Mouse (Mus musculus) A20 (cell line): ENCODE measurements around the gene Tmc5.

ENCODE experiments used
- DNase-seq: peaks from one replicate; pipeline ENCODE4 v3.0.0-alpha.2; 2011; ENCODE audit warnings: low read depth, low spot score

Tmc5 gene

DNA sequence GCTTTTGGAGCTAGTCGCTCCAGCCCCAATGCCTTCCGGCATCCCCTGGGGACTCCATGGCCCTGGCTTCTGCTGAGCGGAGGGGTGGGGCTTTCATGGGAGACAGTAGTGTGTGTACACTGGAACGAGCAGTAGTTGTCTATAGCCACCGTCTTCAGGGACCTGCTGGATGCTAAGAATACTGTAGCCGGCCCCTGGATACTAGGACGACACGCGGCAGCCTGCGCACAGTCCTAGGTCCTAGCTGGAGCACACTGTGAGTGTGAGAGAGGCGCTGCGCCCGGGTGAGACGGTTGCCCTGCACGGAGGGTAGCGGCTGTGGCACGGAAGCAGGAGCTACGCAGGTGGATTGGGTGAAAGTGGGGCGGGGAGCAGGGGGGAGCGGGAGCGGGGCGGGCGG lies at the start of gene Tmc5:
Gene Tmc5, plus strand, starts transcription at position 97 of the 400 bp plus-strand sequence.
- no peak for DNase-seq

DNA sequence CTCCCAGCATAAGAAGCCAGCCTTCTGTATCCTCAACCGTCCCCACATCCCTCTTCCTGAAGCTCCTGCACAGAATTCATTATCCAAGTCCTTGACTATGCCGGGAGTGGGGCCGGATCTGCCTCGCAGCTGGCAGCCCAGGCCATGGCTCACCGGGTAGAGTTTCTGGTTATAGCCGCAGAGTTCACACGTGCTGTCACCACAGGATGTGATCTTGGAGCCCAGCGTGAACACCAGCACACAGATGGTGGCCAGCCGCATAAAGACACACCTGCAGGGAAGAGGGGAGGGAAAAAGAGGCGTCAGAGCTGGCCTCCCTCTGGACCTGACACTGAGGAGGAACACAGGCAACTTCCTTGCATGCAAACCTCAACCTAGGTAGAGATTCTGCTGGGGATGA lies 49.6 kb upstream of the Tmc5 start:
- DNase-seq = no peak

DNA sequence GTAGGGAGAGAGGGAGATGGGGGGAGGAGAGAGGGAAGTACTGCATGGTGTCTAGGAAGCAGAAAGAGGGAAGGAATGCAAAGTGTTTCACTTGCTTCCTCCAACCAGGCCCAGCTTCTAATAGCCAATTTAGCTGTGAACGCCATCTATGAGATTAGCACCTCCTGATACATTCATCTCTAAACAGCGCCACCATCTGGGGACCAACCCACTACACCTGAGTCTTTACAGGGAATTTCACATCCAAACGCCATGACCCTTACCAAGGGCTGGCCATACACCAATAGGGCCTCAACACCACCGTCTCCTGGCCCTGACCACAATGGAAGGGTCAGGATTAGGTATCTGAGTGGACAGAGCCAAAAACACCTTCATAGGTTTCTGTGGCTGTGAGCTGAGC lies 43.2 kb upstream of the Tmc5 start:
- peak; percentile 27 for DNase-seq

DNA sequence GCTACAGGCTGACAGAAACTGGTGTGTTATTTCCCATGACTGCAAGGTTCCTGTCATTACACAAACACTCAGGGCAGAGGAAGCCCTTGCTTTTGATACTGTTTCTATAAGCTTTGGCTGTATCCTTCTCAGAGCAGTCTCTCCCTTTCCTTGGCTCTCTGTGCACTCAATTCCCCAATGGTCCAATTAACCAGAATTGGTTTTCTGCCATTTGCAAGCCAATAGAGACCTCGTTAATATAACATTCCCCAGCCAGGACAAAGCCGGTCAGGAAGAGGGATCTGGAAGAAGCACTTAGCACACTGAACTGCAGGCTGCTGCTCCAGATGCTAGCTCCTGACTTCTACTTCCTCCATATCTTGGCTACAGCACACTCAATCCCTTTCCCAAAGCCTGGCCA lies 42.8 kb upstream of the Tmc5 start:
- DNase-seq = no peak

DNA sequence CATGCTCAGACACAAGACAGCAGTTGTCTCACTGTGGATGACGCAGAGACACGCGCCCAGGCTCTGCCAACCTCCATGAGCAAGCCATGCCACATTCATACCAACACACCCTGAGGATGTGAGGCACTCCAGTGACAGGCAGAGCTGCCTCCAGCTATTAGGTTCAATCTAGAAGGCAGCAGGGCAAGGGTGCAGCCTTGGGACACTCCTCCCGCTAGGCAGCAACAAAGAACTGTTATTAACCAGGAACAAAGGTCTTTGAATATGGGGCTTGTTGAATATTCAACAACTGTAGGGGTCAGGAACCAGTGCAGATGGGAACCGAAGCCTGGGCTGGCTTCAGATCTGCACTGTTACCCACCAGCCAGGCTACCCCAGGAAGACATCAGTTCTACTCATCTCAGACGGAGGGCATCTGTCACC lies 28.0 kb upstream of the Tmc5 start:
- DNase-seq = no peak

DNA sequence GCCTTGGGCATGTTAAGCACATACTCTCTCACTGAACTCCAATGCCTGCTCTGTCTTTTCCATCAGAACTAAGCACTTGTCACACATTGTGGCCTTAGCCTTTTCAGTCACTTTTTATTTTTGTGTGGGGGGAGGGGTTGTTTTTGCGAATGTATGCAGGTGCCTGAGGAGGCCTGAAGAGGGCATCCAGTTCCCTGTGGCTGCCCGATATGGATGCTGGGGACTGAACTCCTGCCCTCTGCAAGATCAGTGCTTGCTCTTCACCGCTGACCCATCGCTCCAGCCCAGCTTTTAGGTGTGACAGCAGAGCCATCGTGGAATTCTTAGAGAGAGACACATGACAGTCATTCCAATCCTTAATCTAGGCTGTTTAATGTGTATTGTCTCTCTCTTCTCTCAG lies 25.7 kb upstream of the Tmc5 start:
- DNase-seq = no peak

DNA sequence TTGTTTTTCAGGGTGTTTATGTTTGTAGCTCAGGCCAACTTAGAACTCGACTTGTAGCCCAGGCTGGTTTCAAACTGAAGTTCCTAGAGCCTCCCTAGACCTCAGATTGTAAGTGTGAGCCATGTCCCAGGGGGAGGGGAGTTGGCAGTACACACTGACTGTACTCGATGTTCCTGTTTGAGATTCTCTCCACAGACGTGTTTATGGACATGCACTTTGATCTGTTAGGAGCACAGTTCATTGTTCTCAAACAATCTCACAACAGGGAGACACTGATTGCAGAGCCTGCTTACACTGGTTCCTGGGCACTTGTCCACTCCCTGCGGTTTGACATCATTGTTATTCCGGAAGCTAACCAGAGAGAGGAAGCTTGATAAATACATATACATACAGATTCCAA lies 25.1 kb upstream of the Tmc5 start:
- DNase-seq = no peak

DNA sequence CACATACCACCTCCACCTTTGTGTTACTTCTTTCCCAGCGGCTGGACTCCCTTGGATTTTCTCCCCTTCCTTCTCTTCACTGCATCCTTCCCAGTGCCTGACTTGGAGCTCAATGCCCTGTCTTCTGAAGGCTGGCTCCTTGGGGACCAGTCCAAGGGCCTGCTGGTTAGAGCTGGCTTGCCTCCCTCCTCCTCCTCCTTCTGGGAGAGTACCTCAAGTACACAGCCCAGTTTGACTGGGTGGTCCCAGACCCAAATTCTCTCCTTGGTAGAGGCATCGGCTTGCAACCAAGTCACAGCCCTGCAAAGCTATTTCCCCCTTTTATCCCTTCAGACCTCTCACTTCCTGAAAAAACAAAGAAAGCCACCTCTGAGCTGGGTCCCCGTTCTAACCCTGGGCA lies 18.8 kb upstream of the Tmc5 start:
- DNase-seq = no peak

DNA sequence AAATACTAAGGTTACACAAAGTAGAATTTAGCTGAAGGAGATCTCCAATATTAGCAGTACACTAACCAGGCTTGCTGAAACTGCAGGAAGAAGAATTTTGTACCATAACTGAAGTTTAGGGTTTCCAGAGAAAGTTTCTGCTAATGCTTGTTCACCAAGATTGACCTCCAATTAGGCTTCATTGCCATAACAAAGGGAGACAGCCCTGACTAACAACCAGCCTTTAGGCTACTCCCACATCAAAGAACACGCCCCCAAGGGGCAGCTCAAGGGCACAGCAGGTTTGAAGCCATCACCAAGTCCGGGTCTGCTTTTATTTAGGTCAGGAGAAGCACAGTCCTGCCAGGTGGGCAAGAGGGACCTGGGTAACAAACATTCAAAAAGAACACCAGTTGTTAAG lies 17.2 kb upstream of the Tmc5 start:
- no peak for DNase-seq

DNA sequence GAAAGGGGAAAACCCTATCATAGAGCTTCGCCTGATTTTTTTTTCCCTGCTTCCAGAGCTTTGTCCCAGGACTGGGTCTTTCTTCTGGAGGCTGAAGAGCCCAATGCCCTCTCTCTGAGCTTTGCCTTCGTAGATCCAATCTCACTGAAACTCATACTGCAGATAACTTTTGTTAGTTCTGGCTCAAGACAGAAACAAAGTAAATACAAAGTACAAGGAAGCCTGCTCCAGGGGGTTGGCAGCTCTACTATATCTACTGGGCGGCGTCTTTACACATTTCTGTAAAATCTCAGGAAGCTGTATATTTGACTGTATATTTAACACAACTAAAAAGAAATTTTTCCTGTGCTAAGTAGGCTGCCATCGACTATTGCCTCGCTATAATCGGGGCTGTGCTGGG lies 13.3 kb upstream of the Tmc5 start:
- DNase-seq = no peak

DNA sequence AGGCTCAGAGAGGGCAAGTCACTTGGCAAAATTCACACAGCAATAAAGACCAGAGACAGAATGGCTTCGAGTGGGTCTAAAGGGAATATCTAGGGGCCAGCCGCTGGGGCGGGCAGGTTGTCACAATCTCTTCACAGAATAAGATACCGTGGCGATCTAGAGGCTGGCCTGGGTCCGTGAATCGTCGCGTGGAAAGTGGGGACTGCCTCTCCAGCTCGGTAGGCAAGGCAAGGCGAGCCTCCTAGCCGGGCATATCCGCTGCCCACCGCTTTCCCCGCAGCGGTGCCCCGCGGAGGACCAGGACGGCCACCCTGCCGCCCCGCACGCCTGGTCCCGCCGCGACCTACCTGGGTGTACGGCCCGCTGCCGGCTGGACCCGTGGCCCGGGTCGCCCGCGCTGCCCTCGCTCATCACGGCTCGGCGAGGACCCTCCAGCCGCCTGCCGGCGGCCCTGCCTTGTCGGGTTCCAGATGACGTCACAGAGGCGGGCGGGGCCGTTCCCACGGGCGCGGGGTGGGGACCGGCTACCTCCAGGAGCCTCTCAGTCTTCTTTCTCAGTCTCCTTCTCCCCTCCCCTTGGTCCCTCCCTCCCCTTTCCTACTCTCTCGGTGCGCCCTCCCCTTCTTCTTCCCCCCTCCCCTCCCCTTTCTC lies 12.7 kb upstream of the Tmc5 start, which contains the start of gene Tmc7:
Gene Tmc7, minus strand, starts transcription at position 480 of the 651 bp plus-strand sequence.
- DNase-seq = no peak

DNA sequence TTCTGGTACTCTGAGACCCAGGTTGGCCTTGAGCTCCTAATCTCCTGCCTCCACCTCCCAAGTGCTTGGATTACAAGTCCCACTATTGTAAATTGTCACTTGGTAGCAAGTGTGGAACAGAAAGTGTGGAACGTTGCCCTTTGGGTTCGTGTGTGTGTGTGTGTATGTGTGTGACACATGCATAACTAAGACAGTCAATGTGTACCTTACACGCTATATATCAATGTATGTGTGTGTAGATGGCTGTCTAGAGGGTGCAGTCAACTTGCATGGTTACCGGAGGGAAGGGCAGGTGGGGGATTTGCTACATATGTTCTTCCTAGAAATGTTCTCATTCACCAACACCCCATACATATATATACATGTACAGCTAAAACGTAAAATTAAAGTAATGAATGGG lies 12.2 kb upstream of the Tmc5 start:
- DNase-seq = no peak

DNA sequence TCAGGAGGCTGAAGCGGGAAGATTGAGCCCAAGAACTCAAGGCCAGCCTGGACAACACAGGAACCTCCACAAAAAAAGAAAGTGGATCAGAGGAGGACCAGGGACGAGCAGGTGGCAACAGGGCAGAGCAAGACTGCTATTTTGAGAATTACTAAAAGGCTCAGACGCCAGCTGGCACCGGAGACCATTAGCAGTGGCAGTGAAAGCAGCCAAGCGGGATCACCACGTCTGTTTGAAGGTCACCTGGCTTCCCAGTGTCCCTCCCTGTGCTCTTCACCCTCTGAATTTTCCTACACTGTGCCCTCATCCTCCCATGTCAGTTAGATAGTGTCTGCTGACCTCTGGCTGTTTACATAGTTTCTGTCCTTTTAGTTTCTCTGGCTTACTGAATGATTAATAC lies 11.2 kb upstream of the Tmc5 start:
- DNase-seq = no peak

DNA sequence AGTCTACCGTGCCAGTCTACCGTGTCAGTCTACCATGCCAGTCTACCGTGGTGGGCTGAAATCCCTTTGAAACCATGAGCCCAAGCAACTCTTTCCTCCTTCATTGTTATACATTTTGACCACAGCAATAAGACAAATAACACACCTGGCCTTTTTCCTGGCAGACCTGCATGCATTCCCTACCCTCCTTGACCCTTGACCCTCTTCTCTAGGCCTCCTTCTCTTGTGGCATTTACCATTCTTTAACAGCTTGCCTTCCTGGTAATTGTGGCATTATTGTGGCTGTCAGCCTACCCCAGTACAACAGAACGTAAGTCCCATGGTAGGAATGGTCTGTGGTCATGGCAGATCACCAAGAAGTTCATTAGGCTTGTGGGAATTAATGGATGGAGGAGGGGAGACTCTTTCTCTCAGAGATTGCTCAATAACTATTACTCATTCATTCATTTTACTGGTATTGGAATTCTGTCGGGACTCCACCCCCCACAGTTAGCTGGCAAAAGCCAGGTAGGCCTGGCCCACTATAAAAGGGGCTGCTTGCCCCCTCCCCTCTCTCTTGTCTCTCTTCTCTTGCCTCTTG lies 6.3 kb upstream of the Tmc5 start:
- DNase-seq = no peak

DNA sequence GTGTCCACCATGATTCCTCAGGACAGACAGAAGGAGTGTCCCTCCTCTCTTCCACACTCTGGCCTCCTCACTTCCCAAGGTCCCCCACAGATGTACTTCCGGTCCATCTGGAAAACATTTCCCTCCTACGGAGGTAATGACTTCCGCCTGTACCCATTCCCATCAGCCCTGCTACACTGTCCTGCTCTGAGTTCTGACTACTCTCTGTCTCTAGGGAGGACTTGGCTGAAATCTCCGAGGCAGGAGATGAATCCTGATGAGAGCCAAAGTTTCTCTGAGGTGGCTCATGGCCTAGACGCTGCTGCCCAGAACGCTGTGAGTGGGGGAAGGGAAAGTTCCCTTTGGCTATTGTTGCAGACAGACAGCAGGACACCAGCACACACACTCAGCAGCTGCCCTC lies 5.0 kb upstream of the Tmc5 start:
- no peak for DNase-seq

DNA sequence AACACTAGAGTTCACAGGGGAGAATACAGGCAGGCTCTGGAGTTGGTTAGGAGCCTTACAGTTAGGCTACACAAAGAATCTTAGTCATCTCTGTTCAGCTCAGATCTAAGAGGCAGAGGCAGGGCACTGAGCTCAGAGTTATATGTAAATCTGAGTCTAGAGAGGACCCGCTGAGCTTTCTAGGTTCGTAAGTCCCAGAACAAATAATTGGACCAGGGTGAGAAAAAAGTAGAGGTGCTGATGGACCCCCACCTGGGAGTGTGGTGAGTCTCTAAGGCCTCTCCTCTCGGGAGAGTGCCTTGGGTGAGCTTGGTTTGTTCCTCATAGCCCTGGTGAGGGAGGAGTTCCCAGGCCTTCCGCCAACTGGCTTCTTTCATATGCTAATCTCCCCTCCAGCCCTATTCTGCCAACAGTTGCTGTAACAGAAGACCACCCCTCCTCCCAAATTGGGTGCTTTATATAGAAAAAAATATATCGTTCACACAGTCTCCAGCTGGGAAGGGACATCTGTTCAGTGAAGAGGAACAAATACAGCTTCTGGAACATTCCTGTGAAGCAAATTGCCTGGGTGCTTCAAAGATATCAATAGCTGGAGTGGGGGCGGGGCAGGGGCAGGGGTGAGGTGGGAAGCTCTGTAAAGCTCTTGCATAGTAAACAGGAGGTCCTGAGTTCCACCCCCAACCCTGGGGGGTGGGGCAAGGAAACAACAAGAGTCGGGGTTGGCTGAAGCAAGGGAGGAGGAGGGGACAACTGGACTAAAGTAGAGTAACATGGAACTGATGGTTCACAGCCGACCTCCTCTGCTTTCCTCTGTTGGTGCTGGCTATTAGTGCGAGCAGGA lies 3.3 kb upstream of the Tmc5 start:
- DNase-seq = no peak

DNA sequence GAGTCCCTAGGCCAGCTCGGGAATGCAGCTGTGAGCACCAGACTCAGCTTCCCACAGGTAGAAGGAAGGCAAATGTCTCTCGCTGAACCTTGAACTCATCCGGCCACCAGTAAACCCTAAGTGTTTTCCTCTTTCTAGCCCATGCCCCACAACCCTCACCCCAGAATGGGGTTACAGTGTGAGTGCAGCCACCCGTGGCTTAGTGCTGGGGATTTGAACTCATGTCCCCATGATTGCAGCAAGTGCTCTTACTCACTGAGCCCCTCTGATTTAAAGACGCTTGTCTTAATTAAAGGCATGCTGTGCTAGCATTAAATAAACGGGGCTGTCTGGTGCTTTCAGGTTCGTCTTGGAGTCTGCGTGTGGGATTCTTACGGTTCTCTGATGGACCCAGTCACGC lies 2.5 kb upstream of the Tmc5 start:
- DNase-seq = no peak

DNA sequence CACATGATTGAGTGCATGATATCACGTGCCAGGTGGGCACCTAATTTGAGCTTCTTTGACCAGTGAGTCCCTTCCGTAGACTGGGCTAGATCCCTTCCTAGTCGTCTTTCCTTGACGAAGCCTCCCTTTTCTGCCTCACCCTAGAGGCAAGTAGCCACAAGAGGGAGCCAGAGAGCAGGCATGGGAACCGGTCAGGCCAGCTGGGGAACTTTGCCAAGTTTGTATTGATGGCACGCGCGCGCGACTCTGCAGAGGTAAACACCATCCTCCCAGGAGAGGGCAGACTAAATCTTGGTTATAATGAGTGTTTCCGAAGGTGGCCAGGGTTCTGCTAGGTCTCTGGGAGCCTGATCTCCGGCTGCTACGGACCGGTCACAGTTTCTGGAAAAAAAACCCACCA lies 1.9 kb upstream of the Tmc5 start:
- peak; percentile 86 for DNase-seq

DNA sequence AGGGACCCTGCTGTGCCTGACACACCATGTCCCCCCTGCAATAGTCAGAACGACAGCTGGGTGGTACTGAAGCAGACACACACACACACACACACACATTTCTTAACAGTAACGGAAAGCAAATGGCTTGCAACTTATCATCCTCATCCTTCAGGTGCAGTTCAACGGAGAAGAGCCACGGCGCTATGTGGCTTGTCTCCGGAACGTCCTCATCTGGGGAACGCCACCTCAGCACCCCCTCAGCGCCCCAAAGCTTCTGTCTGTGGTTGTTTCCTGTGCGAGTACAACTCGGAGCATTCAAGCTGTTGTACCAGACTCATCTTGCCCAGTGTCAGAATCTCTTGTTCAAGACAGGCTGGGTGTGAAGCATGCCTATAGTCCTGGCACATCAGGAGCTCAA lies 826 bp upstream of the Tmc5 start:
- DNase-seq = no peak

DNA sequence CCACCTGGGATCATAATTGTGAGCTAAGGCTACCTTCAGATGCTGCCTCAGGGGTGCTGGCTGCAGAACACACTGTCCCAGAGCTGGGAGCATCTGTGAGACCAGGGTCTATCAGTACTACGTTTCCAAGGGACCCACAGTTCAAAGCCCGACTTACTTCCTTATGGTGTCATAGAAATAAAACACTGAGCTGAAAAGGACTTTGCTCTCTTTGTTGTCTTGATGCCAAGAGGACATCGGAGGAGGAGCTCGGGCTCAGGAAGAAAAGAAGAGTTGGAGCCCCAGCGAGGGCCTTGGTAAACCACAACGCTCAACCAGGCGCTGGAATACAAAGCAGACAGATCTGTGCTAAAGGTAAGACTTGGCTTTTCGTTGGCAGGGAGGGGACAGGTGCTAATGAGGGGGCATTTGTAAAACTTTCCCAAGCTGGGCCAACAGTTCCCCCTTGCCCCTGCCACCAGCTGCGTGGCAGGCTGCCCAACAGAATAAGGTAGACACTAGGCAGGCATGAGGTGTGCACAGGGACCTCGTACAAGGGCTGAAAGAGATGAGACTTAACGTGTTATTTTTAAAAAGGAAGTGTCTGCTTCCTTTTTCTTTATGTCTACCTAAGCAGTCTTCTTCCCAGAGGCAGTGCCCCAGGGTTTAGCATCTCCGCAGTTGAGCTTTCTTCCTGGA lies 3.0 kb downstream of the Tmc5 start:
- DNase-seq = no peak

DNA sequence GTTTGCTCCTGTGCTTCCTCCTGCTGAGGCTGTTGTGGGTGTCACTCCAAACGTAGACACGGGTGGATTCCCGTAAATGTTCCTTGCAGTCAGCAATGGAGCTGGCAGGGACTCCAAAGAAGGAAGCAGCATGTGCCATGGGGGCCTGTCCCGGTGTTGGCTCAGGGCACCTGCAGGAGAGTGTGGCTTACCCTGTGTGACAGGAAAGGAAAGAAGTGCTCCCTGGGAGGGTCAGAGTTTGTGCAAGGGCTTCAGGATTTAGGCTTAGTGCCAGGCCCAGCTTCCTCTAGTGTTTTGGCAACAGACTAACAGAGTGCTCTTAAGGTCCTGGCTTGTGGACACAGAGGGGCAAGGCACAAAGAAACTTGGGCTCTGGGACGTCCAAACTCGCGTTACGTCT lies 7.7 kb downstream of the Tmc5 start:
- DNase-seq = no peak

DNA sequence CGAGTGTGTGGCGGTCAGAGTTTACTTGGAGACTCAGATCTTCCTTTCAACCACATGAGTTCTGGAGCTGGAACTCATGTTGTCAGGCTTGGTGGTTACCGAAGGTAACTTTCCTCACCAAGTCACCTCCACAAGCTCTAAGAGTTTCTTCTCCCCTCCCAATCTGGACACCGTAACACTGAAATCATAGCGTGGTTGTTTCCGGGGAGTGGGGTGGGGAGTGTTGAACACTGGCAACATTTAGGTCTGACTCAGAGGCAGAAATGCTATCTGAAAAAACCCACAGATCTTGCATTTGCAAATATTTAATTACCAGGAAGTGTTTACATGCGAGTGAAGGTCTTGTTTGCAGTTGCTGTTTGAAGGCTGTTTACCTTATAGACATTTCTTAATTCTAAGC lies 12.7 kb downstream of the Tmc5 start:
- no peak for DNase-seq
